Comparison of ENCODE assay signal across 8 mouse cellular contexts in genomic region chr11:69838714-69839104, GRCm38 (mm10). TPM values are rescaled to one million over a fixed set of nuclear protein-coding genes. Genes with fewer than 3 reads are reported as not detected.
DNase-seq lines count a peak whose midpoint lies in the region; ATAC-seq and TF ChIP-seq lines count a peak whose summit lies in the region.

No protein-coding gene starts in this region.

- H3K9me3 ChIP-seq in ES-E14 (ENCODE audit: control insufficient read depth, insufficient read depth, low read depth, low read length), result no peaks in the 10 kb centered on the region
- no peaks in the 10 kb centered on the region for H3K9me3 ChIP-seq in forebrain, embryonic 15.5 days
- H3K9me3 ChIP-seq in liver, embryonic 14.5 days (ENCODE audit: control insufficient read depth, low read length), result no peaks in the 10 kb centered on the region
- H3K9me3 ChIP-seq in stomach, postnatal 0 days (ENCODE audit: control insufficient read depth, low read length), result no peaks in the 10 kb centered on the region

- peak overlapping the region; percentile 94 for H3K27ac ChIP-seq in heart, adult 2 months
- peak overlapping the region; percentile 19 for H3K27ac ChIP-seq in ES-E14 (ENCODE audit: insufficient read depth, low read depth, low read length, poor library complexity, severe bottlenecking)
- H3K27ac ChIP-seq in forebrain, embryonic 15.5 days (replicated peaks), result peak overlapping the region; percentile 98
- peak overlapping the region; percentile 76 for H3K27ac ChIP-seq in liver, embryonic 14.5 days
- peak overlapping the region; percentile 87 for H3K27ac ChIP-seq in stomach, postnatal 0 days (replicated peaks)

- H3K4me1 ChIP-seq in heart, adult 2 months (ENCODE audit: control insufficient read depth, insufficient read depth, low read length), result peaks cover 2% of the 10 kb centered on the region
- H3K4me1 ChIP-seq in ES-E14 (ENCODE audit: control insufficient read depth in 2 of 2, insufficient read depth in 2 of 2, low read length in 2 of 2, poor library complexity in 1 of 2), result peaks cover 0 to 1% of the 10 kb centered on the region in 2 experiments; a peak in 1 of 4 replicates
- peaks cover 39% of the 10 kb centered on the region for H3K4me1 ChIP-seq in forebrain, embryonic 15.5 days
- peaks cover 16 to 22% of the 10 kb centered on the region in 2 experiments for H3K4me1 ChIP-seq in liver, embryonic 14.5 days (replicated peaks; ENCODE audit: control insufficient read depth in 2 of 2, insufficient read depth in 2 of 2, low read length in 1 of 2)
- peaks cover 5% of the 10 kb centered on the region for H3K4me1 ChIP-seq in stomach, postnatal 0 days (replicated peaks; ENCODE audit: control insufficient read depth, insufficient read depth)

- intact Hi-C loops in heart, adult 2 months (cut with DNase I), result loop anchor here (2.0 kb wide), 1 partner anchor 80 kb away; the partner anchor contains the start of gene Polr2a
- intact Hi-C loops in heart, postnatal 14 days (cut with DNase I), result loop anchor here (2.0 to 5.0 kb wide), 2 partner anchors 39 to 62 kb away; partner anchors contain the start of genes 2810408A11Rik, Neurl4 and Tmem95

- WGBS in heart, adult 2 months, result 6% methylated on average over 7 of the region's 7 CpGs
- WGBS in forebrain, embryonic 15.5 days, result under 1% methylated on average over 7 of the region's 7 CpGs
- 0% methylated on average over 7 of the region's 7 CpGs for WGBS in liver, embryonic 14.5 days (ENCODE audit: insufficient replicate concordance)
- 2% methylated on average over 7 of the region's 7 CpGs for WGBS in stomach, postnatal 0 days

- peak overlapping the region; percentile 58 for H3K4me3 ChIP-seq in heart, adult 2 months
- H3K4me3 ChIP-seq in ES-E14 (ENCODE audit: insufficient read depth in 1 of 2, low read depth in 1 of 2, low read length in 2 of 2, poor library complexity in 1 of 2, severe bottlenecking in 1 of 2), result peak overlapping the region; percentile 71 to 100
- H3K4me3 ChIP-seq in forebrain, embryonic 15.5 days, result peak overlapping the region; percentile 95
- H3K4me3 ChIP-seq in liver, embryonic 14.5 days (ENCODE audit: insufficient read depth in 1 of 2, low read depth in 2 of 2, low read length in 2 of 2), result peak overlapping the region; percentile 67 to 88
- peak overlapping the region; percentile 67 for H3K4me3 ChIP-seq in stomach, postnatal 0 days (ENCODE audit: low read depth, low read length)

- H3K27me3 ChIP-seq in heart, adult 2 months (ENCODE audit: control insufficient read depth, insufficient read depth, low read length), result no peaks in the 10 kb centered on the region; the same call in 1 of the 2 replicates
- H3K27me3 ChIP-seq in forebrain, embryonic 15.5 days, result no peaks in the 10 kb centered on the region
- H3K27me3 ChIP-seq in liver, embryonic 14.5 days (ENCODE audit: control insufficient read depth, insufficient read depth, low read length), result peaks cover 38% of the 10 kb centered on the region
- H3K27me3 ChIP-seq in stomach, postnatal 0 days (ENCODE audit: control insufficient read depth, insufficient read depth, low read length), result no peaks in the 10 kb centered on the region

- ATAC-seq in forebrain, embryonic 15.5 days (replicated peaks), result peak; percentile 20
- ATAC-seq in liver, embryonic 14.5 days (ENCODE audit: insufficient read depth), result peak; percentile 12; the same call in 1 of the 2 replicates
- no peak for ATAC-seq in stomach, postnatal 0 days (ENCODE audit: low FRiP score, low TSS enrichment)

- no peaks in the 10 kb centered on the region for H3K79me2 ChIP-seq in heart, adult 2 months (replicated peaks; ENCODE audit: control insufficient read depth, insufficient read depth, low read length)

- no peak for TF ChIP-seq CTCF in heart, adult 2 months (IDR thresholded peaks at IDR 0.05)
- TF ChIP-seq CTCF in liver, embryonic 14.5 days (IDR thresholded peaks at IDR 0.05; ENCODE audit: low read depth), result no peak
- no peak for TF ChIP-seq CTCF in stomach, postnatal 0 days (IDR thresholded peaks at IDR 0.05; ENCODE audit: low read depth)

- no peak for DNase-seq in heart, adult 2 months
- no peak for DNase-seq in heart, postnatal 14 days
- DNase-seq in ES-E14 (ENCODE audit: low read depth, low spot score), result no peak
- DNase-seq in liver, embryonic 14.5 days (ENCODE audit: low read depth in 3 of 3, low spot score in 3 of 3), result no peak
- DNase-seq in stomach, postnatal 0 days (ENCODE audit: low spot score), result peak; percentile 43
- DNase-seq in cerebellum, postnatal 36 days, result no peak
- DNase-seq in urinary bladder, postnatal 25 days (ENCODE audit: low spot score), result no peak

- no peak for TF ChIP-seq EP300 in heart, adult 2 months (IDR thresholded peaks at IDR 0.05; ENCODE audit: insufficient read depth, low read depth, low read length)
- no peak for TF ChIP-seq EP300 in liver, embryonic 14.5 days (IDR thresholded peaks at IDR 0.05; ENCODE audit: low read depth)
- no peak for TF ChIP-seq EP300 in stomach, postnatal 0 days (optimal IDR thresholded peaks at IDR 0.05)

- H3K9ac ChIP-seq in heart, adult 2 months (ENCODE audit: low read depth, low read length), result peak overlapping the region; percentile 80
- H3K9ac ChIP-seq in ES-E14 (ENCODE audit: insufficient read depth, low read depth, low read length, poor library complexity, severe bottlenecking), result peak overlapping the region; percentile 77
- peak overlapping the region; percentile 59 for H3K9ac ChIP-seq in forebrain, embryonic 15.5 days (replicated peaks)
- peak overlapping the region; percentile 81 for H3K9ac ChIP-seq in liver, embryonic 14.5 days (replicated peaks)
- H3K9ac ChIP-seq in stomach, postnatal 0 days (ENCODE audit: low read length), result peak overlapping the region; percentile 82

- peak overlapping the region; percentile 96 for H3K4me2 ChIP-seq in forebrain, embryonic 15.5 days (replicated peaks)
- H3K4me2 ChIP-seq in liver, embryonic 14.5 days (ENCODE audit: low read depth), result peak overlapping the region; percentile 94
- peak overlapping the region; percentile 67 for H3K4me2 ChIP-seq in stomach, postnatal 0 days (replicated peaks; ENCODE audit: low read depth)

- in situ Hi-C loops in ES-E14 (cut with MboI; ENCODE audit: low sequenced_read_pairs in 2 of 2, unreplicated experiment in 2 of 2), result no loop called here

- no peak for TF ChIP-seq POLR2A in heart, adult 2 months (IDR thresholded peaks at IDR 0.05; ENCODE audit: insufficient read depth, low read depth, low read length)

- peaks cover 2% of the 10 kb centered on the region; the same call in 1 of the 2 replicates for H3K36me3 ChIP-seq in heart, adult 2 months (ENCODE audit: control insufficient read depth, insufficient read depth, low read length)
- no peaks in the 10 kb centered on the region for H3K36me3 ChIP-seq in ES-E14 (ENCODE audit: control insufficient read depth, insufficient read depth, low read length, poor library complexity, severe bottlenecking)
- H3K36me3 ChIP-seq in forebrain, embryonic 15.5 days, result no peaks in the 10 kb centered on the region
- no peaks in the 10 kb centered on the region for H3K36me3 ChIP-seq in liver, embryonic 14.5 days (replicated peaks; ENCODE audit: control insufficient read depth, insufficient read depth, low read depth)
- 0 out of 2 replicates have a peak, but pooled peaks cover 2% of the 10 kb centered on the region for H3K36me3 ChIP-seq in stomach, postnatal 0 days (ENCODE audit: control insufficient read depth, insufficient read depth, low read length)

RNA-seq across cellular contexts. Expression of gene Tmem256, which starts 0.4 kb away (rescaled TPM):
- total RNA-seq in heart, adult 2 months (2021), result 100 to 1,000 TPM; 214 to 254 TPM
- polyA plus RNA-seq in heart, adult 2 months (2012; rRNA removed), result 308 and 350 TPM in 2 replicates
- total RNA-seq in heart, postnatal 14 days (2021), result 100 to 1,000 TPM; 134 to 138 TPM
- total RNA-seq in ES-E14 (2012; rRNA removed), result 88.9 and 90.7 TPM in 2 replicates
- 333 and 335 TPM in 2 replicates for polyA plus RNA-seq in forebrain, embryonic 15.5 days (2015; fragmentation: Nextera tagmentation; extraction: Ambion mirVana)
- 143 and 197 TPM in 2 replicates for polyA plus RNA-seq in liver, embryonic 14.5 days (2012; rRNA removed)
- 384 and 393 TPM in 2 replicates for polyA plus RNA-seq in liver, embryonic 14.5 days (2014; fragmentation: Nextera tagmentation; extraction: Ambion mirVana)
- 329 and 366 TPM in 2 replicates for polyA plus RNA-seq in stomach, postnatal 0 days (2015; fragmentation: Nextera tagmentation; extraction: Ambion mirVana)

RNA-seq across cellular contexts. Expression of gene Nlgn2, which starts 1.1 kb away (rescaled TPM):
- 1 to 10 TPM; 3.4 to 5.0 TPM for total RNA-seq in heart, adult 2 months (2021)
- polyA plus RNA-seq in heart, adult 2 months (2012; rRNA removed), result 6.0 and 6.7 TPM in 2 replicates
- 10 to 100 TPM in 1 of 2 experiments, 1 to 10 TPM in 1; 7.9 to 10.4 TPM for total RNA-seq in heart, postnatal 14 days (2021)
- total RNA-seq in ES-E14 (2012; rRNA removed), result 8.9 and 9.5 TPM in 2 replicates
- polyA plus RNA-seq in forebrain, embryonic 15.5 days (2015; fragmentation: Nextera tagmentation; extraction: Ambion mirVana), result 20.9 and 21.3 TPM in 2 replicates
- polyA plus RNA-seq in liver, embryonic 14.5 days (2012; rRNA removed), result 2.0 and 2.2 TPM in 2 replicates
- 0.48 and 0.76 TPM in 2 replicates for polyA plus RNA-seq in liver, embryonic 14.5 days (2014; fragmentation: Nextera tagmentation; extraction: Ambion mirVana)
- 2.5 and 2.7 TPM in 2 replicates for polyA plus RNA-seq in stomach, postnatal 0 days (2015; fragmentation: Nextera tagmentation; extraction: Ambion mirVana)

RNA-seq across cellular contexts. Expression of gene Plscr3, which starts 7.5 kb away (rescaled TPM):
- 10 to 100 TPM; 21.2 to 22.4 TPM for total RNA-seq in heart, adult 2 months (2021)
- 45.3 and 48.3 TPM in 2 replicates for polyA plus RNA-seq in heart, adult 2 months (2012; rRNA removed)
- 10 to 100 TPM; 34.0 to 35.9 TPM for total RNA-seq in heart, postnatal 14 days (2021)
- total RNA-seq in ES-E14 (2012; rRNA removed), result 7.0 and 7.2 TPM in 2 replicates
- 51.0 and 51.2 TPM in 2 replicates for polyA plus RNA-seq in forebrain, embryonic 15.5 days (2015; fragmentation: Nextera tagmentation; extraction: Ambion mirVana)
- 18.0 and 20.0 TPM in 2 replicates for polyA plus RNA-seq in liver, embryonic 14.5 days (2012; rRNA removed)
- polyA plus RNA-seq in liver, embryonic 14.5 days (2014; fragmentation: Nextera tagmentation; extraction: Ambion mirVana), result 22.8 and 25.0 TPM in 2 replicates
- polyA plus RNA-seq in stomach, postnatal 0 days (2015; fragmentation: Nextera tagmentation; extraction: Ambion mirVana), result 54.4 and 58.4 TPM in 2 replicates

RNA-seq across cellular contexts. Expression of gene Spem1, which starts 16.7 kb away (rescaled TPM):
- not detected for total RNA-seq in heart, adult 2 months (2021)
- polyA plus RNA-seq in heart, adult 2 months (2012; rRNA removed), result 0.23 and 0.32 TPM in 2 replicates
- total RNA-seq in heart, postnatal 14 days (2021), result not detected
- total RNA-seq in ES-E14 (2012; rRNA removed), result 0.27 TPM in 1 of 2 replicates, not detected in the other
- polyA plus RNA-seq in forebrain, embryonic 15.5 days (2015; fragmentation: Nextera tagmentation; extraction: Ambion mirVana), result 0.33 and 0.36 TPM in 2 replicates
- not detected in 2 replicates for polyA plus RNA-seq in liver, embryonic 14.5 days (2012; rRNA removed)
- polyA plus RNA-seq in liver, embryonic 14.5 days (2014; fragmentation: Nextera tagmentation; extraction: Ambion mirVana), result not detected in 2 replicates
- polyA plus RNA-seq in stomach, postnatal 0 days (2015; fragmentation: Nextera tagmentation; extraction: Ambion mirVana), result not detected in 2 replicates

RNA-seq across cellular contexts. Expression of gene Tnk1, which starts 19.8 kb away (rescaled TPM):
- not detected for total RNA-seq in heart, adult 2 months (2021)
- 0.20 and 0.68 TPM in 2 replicates for polyA plus RNA-seq in heart, adult 2 months (2012; rRNA removed)
- under 1 TPM in 1 of 2 experiments, not detected in 1; 0.24 TPM for total RNA-seq in heart, postnatal 14 days (2021)
- total RNA-seq in ES-E14 (2012; rRNA removed), result 3.4 and 8.1 TPM in 2 replicates
- 0.27 and 0.36 TPM in 2 replicates for polyA plus RNA-seq in forebrain, embryonic 15.5 days (2015; fragmentation: Nextera tagmentation; extraction: Ambion mirVana)
- 1.2 TPM in 2 replicates for polyA plus RNA-seq in liver, embryonic 14.5 days (2012; rRNA removed)
- polyA plus RNA-seq in liver, embryonic 14.5 days (2014; fragmentation: Nextera tagmentation; extraction: Ambion mirVana), result 0.43 and 0.80 TPM in 2 replicates
- 12.3 TPM in 2 replicates for polyA plus RNA-seq in stomach, postnatal 0 days (2015; fragmentation: Nextera tagmentation; extraction: Ambion mirVana)

Comparison
In these comparisons a context has a peak if more than half of its experiments do, and no peak if none do; other contexts are left out.
1. H3K27ac ChIP-seq: peak in every context shown above with its lines; median percentile 98 in forebrain, embryonic 15.5 days; 94 in heart, adult 2 months; 87 in stomach, postnatal 0 days; 76 in liver, embryonic 14.5 days; 19 in ES-E14.